Mouse (Mus musculus): ENCODE data around the gene Map3k20.

GRCm38 (mm10) chr2:72330955-72331481 lies 45.6 kb downstream of the Map3k20 start:
- TF ChIP-seq CTCF (IDR thresholded peaks at IDR 0.05; ENCODE audit: control insufficient read depth, insufficient read depth, low read length) (no peak), POLR2A (IDR thresholded peaks at IDR 0.05; ENCODE audit: borderline replicate concordance, control insufficient read depth, low read depth, low read length) (no peak)

All from bone marrow, adult 2 months (tissue).